Mouse (Mus musculus) stomach, postnatal 0 days (tissue): ENCODE data around the gene Clps. TPM values are rescaled to one million over a fixed set of nuclear protein-coding genes. Genes with fewer than 3 reads are reported as not detected.

Source experiments
- ATAC-seq: fragments of 200-750 bp; cut with Nextera tagmentation; 2 replicates; pipeline ENCODE4 v1.8.0; 2017; ENCODE audit not compliant: low FRiP score, low TSS enrichment
- DNase-seq: peaks from one replicate; pipeline ENCODE4 v3.0.0-alpha.2; 2016; ENCODE audit warnings: low spot score
- H3K27ac ChIP-seq: fragments of 300-500 bp; sonication (generic); replicated peaks from 2 replicates; pipeline ENCODE4 v1.5.1; 2014; ENCODE audit warnings: mild to moderate bottlenecking, control low read depth
- H3K27me3 ChIP-seq: fragments of 300-500 bp; sonication (generic); 2 replicates; pipeline ENCODE4 v1.6.1; 2014; ENCODE audit warnings: low read length; ENCODE audit not compliant: control insufficient read depth, insufficient read depth
- H3K36me3 ChIP-seq: fragments of 300-500 bp; sonication (generic); 2 replicates; pipeline ENCODE4 v1.6.1; 2014; ENCODE audit warnings: low read length, mixed read lengths; ENCODE audit not compliant: control insufficient read depth, insufficient read depth
- H3K4me1 ChIP-seq: fragments of 300-500 bp; sonication (generic); replicated peaks from 2 replicates; pipeline ENCODE4 v1.6.1; 2014; ENCODE audit warnings: antibody characterized with exemption; ENCODE audit not compliant: control insufficient read depth, insufficient read depth
- H3K4me2 ChIP-seq: fragments of 300-500 bp; sonication (generic); replicated peaks from 2 replicates; pipeline ENCODE4 v1.6.1; 2014; ENCODE audit warnings: low read depth, mild to moderate bottlenecking, control low read depth, moderate library complexity
- H3K4me3 ChIP-seq: fragments of 300-500 bp; sonication (generic); 2 replicates; pipeline ENCODE4 v1.5.1; 2014; ENCODE audit warnings: low read depth, low read length, control low read depth
- H3K9ac ChIP-seq: fragments of 300-500 bp; sonication (generic); 2 replicates; pipeline ENCODE4 v1.6.1; 2014; ENCODE audit warnings: mild to moderate bottlenecking, low read length, control low read depth, mixed read lengths
- H3K9me3 ChIP-seq: fragments of 300-500 bp; sonication (generic); 2 replicates; pipeline ENCODE4 v1.6.1; 2016; ENCODE audit warnings: low read length; ENCODE audit not compliant: control insufficient read depth
- CTCF ChIP-seq: IDR thresholded peaks from 2 replicates; pipeline ENCODE4 v1.5.1; 2016; ENCODE audit warnings: antibody characterized with exemption, low read depth, mild to moderate bottlenecking, moderate library complexity
- EP300 ChIP-seq: optimal IDR thresholded peaks from 2 replicates; pipeline ENCODE3; 2016; ENCODE audit warnings: antibody characterized with exemption
- WGBS: fragments of 180-500 bp; shearing (Covaris S2); extraction: QIAGEN DNeasy Blood & Tissue Kit; methylation state at CpG from one replicate; pipeline ENCODE4 v1.1.7; 2014; 5-methylcytosine and 5-hydroxymethylcytosine counted together
- polyA plus RNA-seq: library from polyadenylated mRNA; unstranded; fragments of >200 nt; fragmentation: Nextera tagmentation; extraction: Ambion mirVana; gene quantifications from 2 replicates; pipeline ENCODE4 v1.2.1, GENCODE M21; 2015

Clps gene
- 1,789 and 1,944 TPM in 2 replicates for polyA plus RNA-seq

GRCm38 (mm10) chr17:28560598-28560997 is at the start of gene Clps:
Gene Clps (minus strand): TSS chr17:28560766.
- Histone ChIP-seq H3K4me2 (peak within 1 kb of the TSS; percentile 27; the same call in 1 of the 2 replicates), H3K4me3 (peak within 1 kb of the TSS; percentile 14; the same call in 1 of the 2 replicates), H3K9ac (0 out of 2 replicates have a peak within 1 kb of the TSS, but pooled peaks have one; percentile 4), H3K9me3 (no peaks in the 10 kb centered on the region), H3K27ac (peak within 1 kb of the TSS; percentile 45), H3K4me1 (no peaks in the 10 kb centered on the region; the same call in 1 of the 2 replicates), H3K36me3 (no peaks in the 10 kb centered on the region), H3K27me3 (no peaks in the 10 kb centered on the region)
- ATAC-seq: peak; percentile 64
- 54% methylated on average over 4 of the region's 4 CpGs for WGBS
- peak; percentile 81 for DNase-seq
- TF ChIP-seq CTCF (no peak), EP300 (no peak)

- H3K9ac ChIP-seq: no peak overlapping the region
- no peak overlapping the region for H3K4me2 ChIP-seq
- no peak for ATAC-seq
- H3K4me3 ChIP-seq: no peak overlapping the region
- no peaks in the 10 kb centered on the region for H3K9me3 ChIP-seq
- no peaks in the 10 kb centered on the region for H3K27me3 ChIP-seq
- DNase-seq: no peak
- H3K36me3 ChIP-seq: peaks cover 11% of the 10 kb centered on the region
- no peak overlapping the region for H3K27ac ChIP-seq
- no peak for TF ChIP-seq EP300
- peak; percentile 33; the same call in 1 of the 2 replicates for TF ChIP-seq CTCF
- no peaks in the 10 kb centered on the region for H3K4me1 ChIP-seq
- WGBS: 72% methylated on average over 3 of the region's 3 CpGs
Measured at GRCm38 (mm10) chr17:28609543-28609942, 49.0 kb upstream of the Clps start.

GRCm38 (mm10) chr17:28601557-28602250 is 41.1 kb upstream of the Clps start:
- H3K9ac ChIP-seq: no peak overlapping the region
- H3K9me3 ChIP-seq: no peaks in the 10 kb centered on the region
- H3K4me1 ChIP-seq: no peaks in the 10 kb centered on the region
- DNase-seq (no peak), ATAC-seq (no peak)
- 91% methylated on average over 9 of the region's 9 CpGs for WGBS
- no peak overlapping the region for H3K27ac ChIP-seq
- H3K4me3 ChIP-seq: no peak overlapping the region
- no peak overlapping the region for H3K4me2 ChIP-seq
- H3K27me3 ChIP-seq: no peaks in the 10 kb centered on the region
- TF ChIP-seq EP300: no peak
- TF ChIP-seq CTCF: no peak
- H3K36me3 ChIP-seq: peaks cover 33% of the 10 kb centered on the region

- TF ChIP-seq EP300: no peak
- no peak for TF ChIP-seq CTCF
- no peaks in the 10 kb centered on the region for H3K9me3 ChIP-seq
- no peak overlapping the region for H3K27ac ChIP-seq
- ATAC-seq: no peak
- H3K9ac ChIP-seq: no peak overlapping the region
- H3K4me2 ChIP-seq: no peak overlapping the region
- no peak overlapping the region for H3K4me3 ChIP-seq
- no peaks in the 10 kb centered on the region for H3K27me3 ChIP-seq
- 80% methylated on average over 5 of the region's 5 CpGs for WGBS
- peaks cover 37% of the 10 kb centered on the region for H3K36me3 ChIP-seq
- no peaks in the 10 kb centered on the region for H3K4me1 ChIP-seq
- DNase-seq: no peak
Measured at GRCm38 (mm10) chr17:28600780-28601179, 40.2 kb upstream of the Clps start.

GRCm38 (mm10) chr17:28593965-28594364 is 33.4 kb upstream of the Clps start:
- no peaks in the 10 kb centered on the region for H3K27me3 ChIP-seq
- H3K4me1 ChIP-seq: no peaks in the 10 kb centered on the region
- H3K36me3 ChIP-seq: peaks cover 24% of the 10 kb centered on the region
- no peak overlapping the region for H3K27ac ChIP-seq
- ATAC-seq (peak; percentile 32; the same call in 1 of the 2 replicates), DNase-seq (no peak)
- 49% methylated on average over 4 of the region's 4 CpGs for WGBS
- no peak overlapping the region for H3K4me3 ChIP-seq
- no peak for TF ChIP-seq CTCF
- TF ChIP-seq EP300: no peak
- H3K9me3 ChIP-seq: no peaks in the 10 kb centered on the region
- H3K4me2 ChIP-seq: no peak overlapping the region
- H3K9ac ChIP-seq: no peak overlapping the region

GRCm38 (mm10) chr17:28592998-28593397 is 32.4 kb upstream of the Clps start:
- no peaks in the 10 kb centered on the region for H3K9me3 ChIP-seq
- no peaks in the 10 kb centered on the region for H3K27me3 ChIP-seq
- no peak overlapping the region for H3K27ac ChIP-seq
- no peak overlapping the region for H3K4me2 ChIP-seq
- peaks cover 31% of the 10 kb centered on the region for H3K36me3 ChIP-seq
- TF ChIP-seq EP300: no peak
- peak; percentile 90 for TF ChIP-seq CTCF
- no peak overlapping the region for H3K4me3 ChIP-seq
- H3K4me1 ChIP-seq: no peaks in the 10 kb centered on the region
- DNase-seq: peak; percentile 86
- WGBS: 10% methylated on average over 4 of the region's 4 CpGs
- H3K9ac ChIP-seq: no peak overlapping the region
- ATAC-seq: peak; percentile 63; the same call in 1 of the 2 replicates
